Mouse (Mus musculus): ENCODE measurements around the gene S100a16. TPM values are rescaled to one million over a fixed set of nuclear protein-coding genes. Genes with fewer than 3 reads are reported as not detected.

S100a16 gene
- total and polyA plus RNA-seq, 2 experiments, result 40.1 to 40.7 TPM

GRCm38 (mm10) chr3:90508950-90509746 lies 27.9 kb upstream of the S100a16 start, which contains the start of gene Chtop:
Chtop (minus strand) TSS chr3:90509498.
- Histone ChIP-seq H3K27me3 (ENCODE audit: control insufficient read depth, insufficient read depth, low read length) (no peaks in the 10 kb centered on the region), H3K79me2 (ENCODE audit: control insufficient read depth, insufficient read depth, low read length) (no peaks in the 10 kb centered on the region; the same call in 1 of the 2 replicates), H3K36me3 (ENCODE audit: control insufficient read depth, insufficient read depth, low read length) (peaks cover 29% of the 10 kb centered on the region), H3K4me1 (ENCODE audit: control insufficient read depth, insufficient read depth, low read length) (peaks cover 14% of the 10 kb centered on the region), H3K9ac (ENCODE audit: low read depth, low read length) (peak within 1 kb of the TSS; percentile 94), H3K27ac (replicated peaks; ENCODE audit: insufficient read depth, low read depth, low read length) (peak within 1 kb of the TSS; percentile 85), H3K4me3 (ENCODE audit: insufficient read depth, low read depth, low read length) (peak within 1 kb of the TSS; percentile 76)
- WGBS, result under 1% methylated on average over 66 of the region's 66 CpGs
- TF ChIP-seq CTCF (IDR thresholded peaks at IDR 0.05; ENCODE audit: low read depth, low read length) (no peak), POLR2A (IDR thresholded peaks at IDR 0.05; ENCODE audit: extremely low read depth, insufficient read depth, low read length) (peak; percentile 34; the same call in 1 of the 2 replicates)
- DNase-seq (ENCODE audit: extremely low read depth, low read depth, low spot score), result peak; percentile 96

DNA sequence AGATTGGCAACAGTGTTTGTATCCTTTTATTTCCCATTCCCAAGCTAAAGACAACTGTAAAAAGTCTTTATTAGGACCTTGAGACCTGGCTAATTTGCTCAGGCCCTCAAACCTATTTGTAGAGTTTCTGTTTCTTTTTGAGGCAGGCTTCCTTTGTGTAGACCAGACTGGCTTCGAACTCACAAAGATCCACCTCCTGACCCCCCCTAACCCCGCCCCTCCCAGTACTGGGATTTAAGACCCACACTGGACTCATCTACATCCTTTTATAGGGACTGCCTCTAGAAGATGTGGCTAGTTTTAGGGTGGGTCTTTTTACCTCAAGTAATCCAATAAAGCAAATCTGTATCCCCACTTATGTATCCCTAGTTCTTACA lies 27.3 kb upstream of the S100a16 start:
- H3K27me3 ChIP-seq (ENCODE audit: control insufficient read depth, insufficient read depth, low read length), result no peaks in the 10 kb centered on the region
- 4% methylated on average over 2 of the region's 2 CpGs for WGBS
- H3K9ac ChIP-seq (ENCODE audit: low read depth, low read length), result no peak overlapping the region
- peak overlapping the region; percentile 5; the same call in 1 of the 2 replicates for H3K4me3 ChIP-seq (ENCODE audit: insufficient read depth, low read depth, low read length)
- peaks cover 25% of the 10 kb centered on the region for H3K36me3 ChIP-seq (ENCODE audit: control insufficient read depth, insufficient read depth, low read length)
- H3K79me2 ChIP-seq (ENCODE audit: control insufficient read depth, insufficient read depth, low read length), result no peaks in the 10 kb centered on the region; the same call in 1 of the 2 replicates
- TF ChIP-seq CTCF (IDR thresholded peaks at IDR 0.05; ENCODE audit: low read depth, low read length) (no peak), POLR2A (IDR thresholded peaks at IDR 0.05; ENCODE audit: extremely low read depth, insufficient read depth, low read length) (no peak)
- DNase-seq (ENCODE audit: extremely low read depth, low read depth, low spot score), result no peak
- H3K27ac ChIP-seq (replicated peaks; ENCODE audit: insufficient read depth, low read depth, low read length), result peak overlapping the region; percentile 2
- H3K4me1 ChIP-seq (ENCODE audit: control insufficient read depth, insufficient read depth, low read length), result peaks cover 14% of the 10 kb centered on the region

- Histone ChIP-seq H3K27me3 (ENCODE audit: control insufficient read depth, insufficient read depth, low read length) (no peaks in the 10 kb centered on the region), H3K79me2 (ENCODE audit: control insufficient read depth, insufficient read depth, low read length) (no peaks in the 10 kb centered on the region; the same call in 1 of the 2 replicates), H3K36me3 (ENCODE audit: control insufficient read depth, insufficient read depth, low read length) (peaks cover 5% of the 10 kb centered on the region), H3K4me1 (ENCODE audit: control insufficient read depth, insufficient read depth, low read length) (peaks cover 18% of the 10 kb centered on the region), H3K9ac (ENCODE audit: low read depth, low read length) (no peak overlapping the region), H3K27ac (replicated peaks; ENCODE audit: insufficient read depth, low read depth, low read length) (no peak overlapping the region), H3K4me3 (ENCODE audit: insufficient read depth, low read depth, low read length) (no peak overlapping the region)
- no peak for TF ChIP-seq POLR2A (IDR thresholded peaks at IDR 0.05; ENCODE audit: extremely low read depth, insufficient read depth, low read length)
- TF ChIP-seq CTCF (IDR thresholded peaks at IDR 0.05; ENCODE audit: low read depth, low read length), result no peak
- 95% methylated on average over 5 of the region's 5 CpGs for WGBS
- no peak for DNase-seq (ENCODE audit: extremely low read depth, low read depth, low spot score)
Measured at GRCm38 (mm10) chr3:90512276-90512675, 24.8 kb upstream of the S100a16 start.

- Histone ChIP-seq H3K4me1 (ENCODE audit: control insufficient read depth, insufficient read depth, low read length) (peaks cover 15% of the 10 kb centered on the region), H3K36me3 (ENCODE audit: control insufficient read depth, insufficient read depth, low read length) (peaks cover 3% of the 10 kb centered on the region; the same call in 1 of the 2 replicates), H3K9ac (ENCODE audit: low read depth, low read length) (peak overlapping the region; percentile 78), H3K4me3 (ENCODE audit: insufficient read depth, low read depth, low read length) (no peak overlapping the region; the same call in 1 of the 2 replicates), H3K27ac (replicated peaks; ENCODE audit: insufficient read depth, low read depth, low read length) (peak overlapping the region; percentile 91), H3K79me2 (ENCODE audit: control insufficient read depth, insufficient read depth, low read length) (no peaks in the 10 kb centered on the region; the same call in 1 of the 2 replicates), H3K27me3 (ENCODE audit: control insufficient read depth, insufficient read depth, low read length) (no peaks in the 10 kb centered on the region)
- 86% methylated on average over 9 of the region's 9 CpGs for WGBS
- no peak for TF ChIP-seq CTCF (IDR thresholded peaks at IDR 0.05; ENCODE audit: low read depth, low read length)
- no peak for TF ChIP-seq POLR2A (IDR thresholded peaks at IDR 0.05; ENCODE audit: extremely low read depth, insufficient read depth, low read length)
- no peak for DNase-seq (ENCODE audit: extremely low read depth, low read depth, low spot score)
Measured at GRCm38 (mm10) chr3:90512948-90513642, 24.0 kb upstream of the S100a16 start.

- TF ChIP-seq POLR2A (IDR thresholded peaks at IDR 0.05; ENCODE audit: extremely low read depth, insufficient read depth, low read length) (0 out of 2 replicates have a peak, but pooled peaks have one; percentile 49), CTCF (IDR thresholded peaks at IDR 0.05; ENCODE audit: low read depth, low read length) (peak; percentile 67)
Measured at GRCm38 (mm10) chr3:90513796-90514590, 23.1 kb upstream of the S100a16 start, which contains the start of the genes S100a1 and S100a13. S100a1 (minus strand) TSS chr3:90514392. S100a13 (plus strand) TSS chr3:90514435.

More at GRCm38 (mm10) chr3:90513796-90514590, 23.1 kb upstream of the S100a16 start, which contains the start of the genes S100a1 and S100a13:
- H3K4me3 ChIP-seq (ENCODE audit: insufficient read depth, low read depth, low read length), result peak within 1 kb of the TSS; percentile 53
- H3K9ac ChIP-seq (ENCODE audit: low read depth, low read length), result peak within 1 kb of the TSS; percentile 78
- no peaks in the 10 kb centered on the region for H3K27me3 ChIP-seq (ENCODE audit: control insufficient read depth, insufficient read depth, low read length)
- H3K36me3 ChIP-seq (ENCODE audit: control insufficient read depth, insufficient read depth, low read length), result peaks cover 3% of the 10 kb centered on the region
- no peaks in the 10 kb centered on the region; the same call in 1 of the 2 replicates for H3K79me2 ChIP-seq (ENCODE audit: control insufficient read depth, insufficient read depth, low read length)
- peaks cover 14% of the 10 kb centered on the region for H3K4me1 ChIP-seq (ENCODE audit: control insufficient read depth, insufficient read depth, low read length)
- peak; percentile 89 for DNase-seq (ENCODE audit: extremely low read depth, low read depth, low spot score)
- under 1% methylated on average over 25 of the region's 25 CpGs for WGBS
- H3K27ac ChIP-seq (replicated peaks; ENCODE audit: insufficient read depth, low read depth, low read length), result peak within 1 kb of the TSS; percentile 91
